Mouse (Mus musculus): ENCODE results near the gene Irf9. TPM values are rescaled to one million over a fixed set of nuclear protein-coding genes. Genes with fewer than 3 reads are reported as not detected.

Irf9 gene
- polyA plus RNA-seq, 1 experiment from 2014 or later: 10.4 TPM

DNA sequence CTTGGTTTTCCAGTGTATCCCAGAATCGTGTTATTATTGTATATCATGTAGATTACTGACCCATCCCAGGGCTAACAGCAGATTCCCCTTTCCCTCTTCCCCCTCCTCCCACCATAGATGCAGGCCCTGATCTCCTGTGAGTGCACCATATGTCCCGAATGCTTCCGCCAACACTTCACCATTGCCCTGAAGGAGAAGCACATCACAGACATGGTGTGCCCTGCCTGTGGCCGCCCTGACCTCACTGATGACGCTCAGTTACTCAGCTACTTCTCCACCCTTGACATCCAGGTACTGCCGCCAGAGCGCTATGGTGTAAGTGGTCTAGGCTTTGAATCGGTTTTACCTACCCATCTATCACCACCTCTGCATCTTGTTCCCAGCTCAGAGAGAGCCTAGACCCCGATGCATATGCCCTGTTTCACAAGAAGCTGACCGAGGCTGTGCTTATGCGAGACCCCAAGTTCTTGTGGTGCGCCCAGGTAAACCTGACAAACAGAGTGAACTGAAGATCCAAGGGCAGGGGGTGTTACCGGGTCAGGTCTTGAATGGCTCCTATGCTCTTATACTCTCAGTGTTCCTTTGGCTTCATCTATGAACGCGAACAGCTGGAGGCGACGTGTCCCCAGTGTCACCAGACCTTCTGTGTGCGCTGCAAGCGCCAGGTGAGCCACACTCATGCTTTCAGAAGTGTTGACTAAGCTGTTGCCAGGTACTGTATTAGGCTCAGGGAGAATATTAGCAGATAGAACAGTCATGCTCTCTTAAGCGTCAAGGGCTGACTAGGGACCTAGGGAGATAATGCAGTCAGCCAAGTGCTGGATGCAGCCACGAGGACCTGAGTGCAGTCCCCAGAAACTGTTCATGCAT is 4.6 kb upstream of the Irf9 start:
- peaks cover 59% of the 10 kb centered on the region for H3K36me3 ChIP-seq (ENCODE audit: control insufficient read depth, insufficient read depth, low read length)
- peaks cover 5% of the 10 kb centered on the region for H3K4me1 ChIP-seq (ENCODE audit: control insufficient read depth, insufficient read depth, low read length)
- no peak overlapping the region for H3K4me3 ChIP-seq (ENCODE audit: low read depth, low read length)
- H3K9me3 ChIP-seq (replicated peaks; ENCODE audit: control insufficient read depth, low read length, poor library complexity, severe bottlenecking): no peaks in the 10 kb centered on the region
- H3K27ac ChIP-seq (ENCODE audit: low read length): no peak overlapping the region
- H3K9ac ChIP-seq (ENCODE audit: low read depth, low read length): no peak overlapping the region
- no peak for ATAC-seq
- H3K4me2 ChIP-seq (ENCODE audit: low read length): no peak overlapping the region
- H3K27me3 ChIP-seq (ENCODE audit: control insufficient read depth, insufficient read depth, low read depth, low read length): no peaks in the 10 kb centered on the region
- WGBS: 95% methylated on average over 21 of the region's 21 CpGs

DNA sequence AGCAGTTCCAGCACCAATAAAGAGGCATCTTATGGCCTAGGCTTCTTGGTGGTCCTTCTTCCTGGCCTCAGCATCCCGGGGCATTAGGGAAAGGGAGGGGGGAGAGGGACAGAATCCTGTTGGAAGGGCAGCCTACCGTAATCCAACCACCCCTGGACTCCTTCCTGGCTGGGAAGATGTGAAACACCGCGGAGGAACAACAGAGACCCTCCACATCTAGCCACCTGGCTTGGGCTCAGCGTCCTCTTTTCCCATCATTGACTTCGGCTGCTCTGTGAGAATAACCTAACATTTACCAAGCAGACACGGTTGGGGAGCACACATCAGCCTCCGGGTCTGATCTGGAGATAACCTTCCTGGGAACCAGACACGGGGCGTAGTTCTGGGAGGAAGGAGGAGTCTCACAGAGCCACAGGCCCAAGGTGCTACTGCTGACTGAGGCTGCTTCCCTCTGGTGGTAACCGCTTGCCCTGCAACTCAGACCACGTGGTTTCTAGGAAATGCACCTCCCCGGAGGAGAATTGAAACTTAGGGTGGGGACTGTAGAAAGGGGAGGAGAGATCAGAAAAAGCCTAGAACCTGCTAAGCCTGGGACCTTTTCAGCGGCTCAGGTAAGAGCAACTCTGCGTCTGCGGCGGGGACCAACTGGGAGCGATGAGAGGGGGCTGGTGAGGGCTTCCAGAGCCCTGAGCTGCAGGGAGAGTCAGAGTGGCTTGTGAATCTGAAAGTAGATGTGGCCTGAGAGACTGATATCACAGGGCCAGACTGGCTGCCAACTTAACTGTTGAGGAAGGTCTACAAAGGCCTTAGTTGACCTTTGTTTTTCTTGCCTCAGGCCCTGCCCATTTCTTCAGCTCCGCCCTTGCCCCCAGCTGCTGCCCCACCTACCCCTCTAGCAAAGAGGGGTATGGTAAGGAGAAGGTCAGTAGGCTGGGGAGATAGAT is 534 bp downstream of the Irf9 start:
- Histone ChIP-seq H3K9me3 (replicated peaks; ENCODE audit: control insufficient read depth, low read length, poor library complexity, severe bottlenecking) (no peaks in the 10 kb centered on the region), H3K27me3 (ENCODE audit: control insufficient read depth, insufficient read depth, low read depth, low read length) (no peaks in the 10 kb centered on the region), H3K27ac (ENCODE audit: low read length) (peak overlapping the region; percentile 28; the same call in 1 of the 2 replicates), H3K9ac (ENCODE audit: low read depth, low read length) (peak overlapping the region; percentile 41; the same call in 1 of the 2 replicates), H3K36me3 (ENCODE audit: control insufficient read depth, insufficient read depth, low read length) (peaks cover 45% of the 10 kb centered on the region), H3K4me1 (ENCODE audit: control insufficient read depth, insufficient read depth, low read length) (peaks cover 7% of the 10 kb centered on the region; the same call in 1 of the 2 replicates), H3K4me3 (ENCODE audit: low read depth, low read length) (peak overlapping the region; percentile 28), H3K4me2 (ENCODE audit: low read length) (peak overlapping the region; percentile 50)
- ATAC-seq: peak; percentile 88
- 23% methylated on average over 19 of the region's 19 CpGs for WGBS

DNA sequence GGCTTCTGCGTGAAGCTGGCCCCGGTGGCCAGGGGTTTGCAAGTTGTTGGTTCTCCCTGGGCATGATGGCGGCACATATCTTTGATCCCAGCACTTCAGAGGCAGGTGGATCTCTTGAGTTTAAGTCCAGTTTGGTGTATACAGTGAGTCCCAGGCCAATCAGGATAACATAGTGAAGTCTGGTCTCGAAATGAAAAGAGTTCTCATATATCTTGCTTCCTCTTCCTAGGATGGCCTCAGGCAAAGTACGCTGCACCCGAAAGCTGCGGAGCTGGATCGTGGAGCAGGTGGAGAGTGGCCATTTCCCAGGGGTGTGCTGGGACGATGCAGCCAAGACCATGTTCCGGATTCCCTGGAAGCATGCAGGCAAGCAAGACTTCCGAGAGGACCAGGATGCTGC is 1.5 kb downstream of the Irf9 start:
- no peaks in the 10 kb centered on the region for H3K27me3 ChIP-seq (ENCODE audit: control insufficient read depth, insufficient read depth, low read depth, low read length)
- ATAC-seq: no peak
- H3K4me2 ChIP-seq (ENCODE audit: low read length): no peak overlapping the region
- WGBS: 94% methylated on average over 11 of the region's 11 CpGs
- H3K27ac ChIP-seq (ENCODE audit: low read length): no peak overlapping the region
- peaks cover 7% of the 10 kb centered on the region; the same call in 1 of the 2 replicates for H3K4me1 ChIP-seq (ENCODE audit: control insufficient read depth, insufficient read depth, low read length)
- peaks cover 43% of the 10 kb centered on the region for H3K36me3 ChIP-seq (ENCODE audit: control insufficient read depth, insufficient read depth, low read length)
- H3K4me3 ChIP-seq (ENCODE audit: low read depth, low read length): no peak overlapping the region
- H3K9me3 ChIP-seq (replicated peaks; ENCODE audit: control insufficient read depth, low read length, poor library complexity, severe bottlenecking): no peaks in the 10 kb centered on the region
- no peak overlapping the region for H3K9ac ChIP-seq (ENCODE audit: low read depth, low read length)

DNA sequence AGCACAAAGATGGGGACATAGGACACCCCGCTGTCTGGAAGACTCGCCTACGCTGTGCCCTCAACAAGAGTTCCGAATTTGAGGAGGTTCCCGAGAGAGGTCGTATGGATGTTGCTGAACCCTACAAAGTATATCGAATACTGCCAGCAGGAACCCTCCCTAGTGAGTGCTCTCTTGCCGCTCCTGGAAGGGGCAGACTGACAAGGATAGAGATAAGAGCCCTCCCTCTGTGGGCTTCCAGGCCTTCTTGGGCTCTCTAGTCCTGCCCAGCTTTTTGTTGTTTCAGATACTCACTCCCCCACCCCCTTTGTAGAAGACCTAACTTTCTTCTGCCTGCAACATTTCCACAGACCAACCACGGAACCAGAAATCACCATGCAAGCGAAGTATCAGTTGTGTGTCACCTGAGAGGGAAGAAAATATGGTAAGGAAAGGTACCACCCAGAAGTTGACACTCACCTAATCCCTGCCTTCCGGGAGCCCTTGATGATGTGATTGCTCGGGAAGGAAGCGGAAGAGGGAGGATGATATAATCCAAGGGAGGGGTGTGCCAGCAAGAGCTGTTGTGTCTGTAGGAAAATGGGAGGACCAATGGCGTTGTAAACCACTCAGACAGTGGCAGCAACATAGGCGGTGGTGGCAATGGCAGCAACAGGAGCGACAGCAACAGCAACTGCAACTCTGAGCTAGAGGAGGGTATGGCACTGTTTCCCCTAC is 2.5 kb downstream of the Irf9 start:
- ATAC-seq: no peak
- 97% methylated on average over 16 of the region's 16 CpGs for WGBS
- Histone ChIP-seq H3K9me3 (replicated peaks; ENCODE audit: control insufficient read depth, low read length, poor library complexity, severe bottlenecking) (no peaks in the 10 kb centered on the region), H3K27ac (ENCODE audit: low read length) (no peak overlapping the region), H3K27me3 (ENCODE audit: control insufficient read depth, insufficient read depth, low read depth, low read length) (no peaks in the 10 kb centered on the region), H3K36me3 (ENCODE audit: control insufficient read depth, insufficient read depth, low read length) (peaks cover 38% of the 10 kb centered on the region), H3K9ac (ENCODE audit: low read depth, low read length) (no peak overlapping the region), H3K4me1 (ENCODE audit: control insufficient read depth, insufficient read depth, low read length) (peaks cover 7% of the 10 kb centered on the region; the same call in 1 of the 2 replicates), H3K4me3 (ENCODE audit: low read depth, low read length) (no peak overlapping the region), H3K4me2 (ENCODE audit: low read length) (no peak overlapping the region)

DNA sequence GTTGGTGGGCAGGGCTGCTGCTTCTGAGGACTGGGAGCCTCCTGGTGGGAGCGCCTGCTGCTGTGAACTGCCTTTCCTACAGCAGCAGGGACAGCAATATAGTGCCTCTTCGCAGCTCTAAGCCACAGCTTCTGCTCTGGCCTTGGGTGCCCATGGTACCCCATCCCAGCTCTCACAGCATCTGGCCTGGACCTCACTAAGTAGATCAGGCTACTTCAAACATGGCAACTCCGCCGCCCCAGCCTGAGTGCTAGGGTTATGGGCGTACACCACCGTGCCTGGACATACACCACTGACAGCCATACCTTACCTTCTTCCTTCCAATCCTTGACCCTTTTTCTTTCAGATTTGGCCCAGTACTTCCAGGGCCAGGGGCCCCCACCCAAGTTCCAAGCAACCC is 5.0 kb downstream of the Irf9 start:
- Histone ChIP-seq H3K27me3 (ENCODE audit: control insufficient read depth, insufficient read depth, low read depth, low read length) (no peaks in the 10 kb centered on the region), H3K9ac (ENCODE audit: low read depth, low read length) (no peak overlapping the region), H3K4me3 (ENCODE audit: low read depth, low read length) (no peak overlapping the region), H3K27ac (ENCODE audit: low read length) (no peak overlapping the region), H3K4me1 (ENCODE audit: control insufficient read depth, insufficient read depth, low read length) (peaks cover 7% of the 10 kb centered on the region; the same call in 1 of the 2 replicates), H3K4me2 (ENCODE audit: low read length) (no peak overlapping the region), H3K36me3 (ENCODE audit: control insufficient read depth, insufficient read depth, low read length) (peaks cover 24% of the 10 kb centered on the region), H3K9me3 (replicated peaks; ENCODE audit: control insufficient read depth, low read length, poor library complexity, severe bottlenecking) (no peaks in the 10 kb centered on the region)
- no peak for ATAC-seq
- 96% methylated on average over 6 of the region's 6 CpGs for WGBS

DNA sequence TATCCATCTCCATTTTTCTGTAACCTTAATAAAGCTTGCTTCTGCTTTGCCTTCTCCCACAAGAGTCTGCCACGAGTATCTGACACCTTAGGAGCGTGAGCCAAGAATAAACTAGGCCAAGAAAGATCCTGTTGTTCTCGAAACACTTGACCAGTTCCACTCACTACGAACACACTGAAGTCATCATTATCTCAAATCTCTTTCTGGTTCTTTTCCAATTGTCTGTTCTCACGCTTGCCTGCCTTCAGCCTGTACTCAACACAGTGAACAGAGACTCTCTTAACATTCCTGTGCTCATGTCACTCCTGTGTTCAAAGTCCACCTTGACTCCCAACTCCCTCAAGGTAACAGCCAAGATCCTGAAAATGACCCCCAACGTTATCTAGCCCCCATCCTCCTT is 10.0 kb downstream of the Irf9 start:
- Histone ChIP-seq H3K4me3 (ENCODE audit: low read depth, low read length) (no peak overlapping the region), H3K9ac (ENCODE audit: low read depth, low read length) (no peak overlapping the region), H3K27ac (ENCODE audit: low read length) (no peak overlapping the region), H3K4me1 (ENCODE audit: control insufficient read depth, insufficient read depth, low read length) (no peaks in the 10 kb centered on the region), H3K9me3 (replicated peaks; ENCODE audit: control insufficient read depth, low read length, poor library complexity, severe bottlenecking) (no peaks in the 10 kb centered on the region), H3K27me3 (ENCODE audit: control insufficient read depth, insufficient read depth, low read depth, low read length) (no peaks in the 10 kb centered on the region), H3K36me3 (ENCODE audit: control insufficient read depth, insufficient read depth, low read length) (0 out of 2 replicates have a peak, but pooled peaks cover 5% of the 10 kb centered on the region), H3K4me2 (ENCODE audit: low read length) (no peak overlapping the region)
- 63% methylated on average over 6 of the region's 6 CpGs for WGBS
- no peak for ATAC-seq

DNA sequence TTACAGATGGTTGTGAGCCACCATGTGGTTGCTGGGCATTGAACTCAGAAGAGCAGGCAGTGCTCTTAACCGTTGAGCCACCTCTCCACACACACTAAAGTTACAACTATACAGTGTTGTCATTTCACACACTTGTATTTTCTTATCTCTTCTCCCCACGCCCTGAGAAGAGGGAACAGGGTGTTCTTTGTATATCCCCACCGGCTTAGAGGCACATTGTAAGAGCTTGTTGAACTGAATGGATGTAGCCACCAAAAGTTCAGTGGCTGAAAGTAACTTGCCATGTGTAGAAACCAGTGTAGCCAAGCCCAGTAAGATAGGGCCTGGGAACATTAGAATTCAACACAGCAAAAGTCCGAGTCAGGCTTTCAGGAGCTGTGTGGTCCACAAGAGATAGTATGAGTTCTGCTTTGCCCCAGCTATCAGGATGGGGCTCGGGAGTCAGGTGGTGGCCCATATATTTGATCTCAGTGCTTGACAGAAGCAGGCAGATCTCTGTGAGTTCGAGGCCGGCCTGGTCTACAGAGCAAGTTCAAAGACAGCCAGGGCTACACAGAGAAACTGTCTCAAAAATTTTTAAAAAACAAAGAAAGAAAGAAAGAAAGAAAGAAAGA is 11.3 kb downstream of the Irf9 start:
- Histone ChIP-seq H3K27ac (ENCODE audit: low read length) (no peak overlapping the region), H3K36me3 (ENCODE audit: control insufficient read depth, insufficient read depth, low read length) (no peaks in the 10 kb centered on the region), H3K4me3 (ENCODE audit: low read depth, low read length) (no peak overlapping the region), H3K27me3 (ENCODE audit: control insufficient read depth, insufficient read depth, low read depth, low read length) (no peaks in the 10 kb centered on the region), H3K4me1 (ENCODE audit: control insufficient read depth, insufficient read depth, low read length) (no peaks in the 10 kb centered on the region), H3K4me2 (ENCODE audit: low read length) (no peak overlapping the region), H3K9me3 (replicated peaks; ENCODE audit: control insufficient read depth, low read length, poor library complexity, severe bottlenecking) (no peaks in the 10 kb centered on the region), H3K9ac (ENCODE audit: low read depth, low read length) (no peak overlapping the region)
- ATAC-seq: no peak
- 83% methylated on average over 7 of the region's 7 CpGs for WGBS

DNA sequence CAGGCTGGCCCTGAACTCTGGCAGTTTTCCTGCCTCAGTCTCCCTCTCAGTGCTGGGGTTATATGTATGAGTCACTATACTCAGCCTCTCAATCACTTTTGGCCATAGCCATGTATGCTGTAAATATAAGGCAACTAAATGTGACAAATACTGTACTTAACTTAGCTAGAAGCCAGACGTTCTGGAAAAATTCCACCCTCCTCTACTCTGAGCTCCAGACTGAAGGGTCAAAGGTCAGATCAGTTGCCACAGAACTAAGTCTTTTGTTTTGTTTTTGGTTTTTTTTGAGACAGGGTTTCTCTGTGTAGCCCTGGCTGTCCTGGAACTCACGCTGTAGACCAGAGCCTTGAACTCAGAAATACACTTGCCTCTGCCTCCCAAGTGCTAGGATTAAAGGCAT is 12.5 kb downstream of the Irf9 start:
- no peaks in the 10 kb centered on the region for H3K27me3 ChIP-seq (ENCODE audit: control insufficient read depth, insufficient read depth, low read depth, low read length)
- no peak overlapping the region for H3K4me2 ChIP-seq (ENCODE audit: low read length)
- H3K27ac ChIP-seq (ENCODE audit: low read length): no peak overlapping the region
- no peak overlapping the region for H3K9ac ChIP-seq (ENCODE audit: low read depth, low read length)
- no peak overlapping the region for H3K4me3 ChIP-seq (ENCODE audit: low read depth, low read length)
- no peaks in the 10 kb centered on the region for H3K4me1 ChIP-seq (ENCODE audit: control insufficient read depth, insufficient read depth, low read length)
- WGBS: 51% methylated on average over 2 of the region's 2 CpGs
- no peaks in the 10 kb centered on the region for H3K36me3 ChIP-seq (ENCODE audit: control insufficient read depth, insufficient read depth, low read length)
- no peaks in the 10 kb centered on the region for H3K9me3 ChIP-seq (replicated peaks; ENCODE audit: control insufficient read depth, low read length, poor library complexity, severe bottlenecking)
- no peak for ATAC-seq

Measured in midbrain, embryonic 16.5 days (tissue).